Mouse (Mus musculus) MEL (cell line): ENCODE measurements around the gene Fgf22. TPM values are rescaled to one million over a fixed set of nuclear protein-coding genes. Genes with fewer than 3 reads are reported as not detected.
A peak's percentile ranks its signal among the peaks of the same experiment; 100 is the strongest.

Experiments used
- DNase-seq: peaks from one replicate; pipeline ENCODE4 v3.0.0; 2011; ENCODE audit warnings: low read depth, low spot score
- H3K27ac ChIP-seq: 2 replicates; pipeline ENCODE4 v1.5.1; 2012; ENCODE audit warnings: low read depth, mild to moderate bottlenecking, control low read depth, low read length, moderate library complexity; ENCODE audit not compliant: control insufficient read depth
- H3K27me3 ChIP-seq, 2 experiments: fragments of 150-350 bp in 1 of 2; sonication (generic) in 1 of 2; 2 replicates each; pipeline ENCODE4 v1.6.1; 2012; ENCODE audit warnings: low read length in 2 of 2, mild to moderate bottlenecking in 2 of 2, improper control_type of control experiment in 1 of 2, moderate library complexity in 1 of 2; ENCODE audit not compliant: insufficient read depth in 2 of 2, control insufficient read depth in 1 of 2
- H3K36me3 ChIP-seq, 2 experiments: 2 replicates each; pipeline ENCODE4 v1.6.1; 2012 to 2014; ENCODE audit warnings: low read length in 2 of 2, improper control_type of control experiment in 1 of 2, inconsistent platforms in 1 of 2, mild to moderate bottlenecking in 1 of 2; ENCODE audit not compliant: insufficient read depth in 2 of 2, control insufficient read depth in 1 of 2
- H3K4me1 ChIP-seq, 2 experiments: fragments of 150-350 bp in 1 of 2; sonication (generic) in 1 of 2; 2 replicates each; pipeline ENCODE4 v1.6.1; 2012; ENCODE audit warnings: low read length in 2 of 2, improper control_type of control experiment in 1 of 2, mild to moderate bottlenecking in 1 of 2; ENCODE audit not compliant: insufficient read depth in 2 of 2, control insufficient read depth in 1 of 2
- H3K4me3 ChIP-seq, 2 experiments: fragments of 150-350 bp in 1 of 2; sonication (generic) in 1 of 2; 2 replicates each; pipeline ENCODE4 v1.5.1; 2012; ENCODE audit warnings: low read depth in 2 of 2, low read length in 2 of 2, mild to moderate bottlenecking in 2 of 2, moderate library complexity in 2 of 2, control low read depth in 1 of 2, improper control_type of control experiment in 1 of 2; ENCODE audit not compliant: control insufficient read depth in 1 of 2, insufficient read depth in 1 of 2
- H3K79me2 ChIP-seq: 2 replicates; pipeline ENCODE4 v1.6.1; 2012; ENCODE audit warnings: mild to moderate bottlenecking, low read length, moderate library complexity; ENCODE audit not compliant: control insufficient read depth, poor library complexity, insufficient read depth
- H3K9ac ChIP-seq: 2 replicates; pipeline ENCODE4 v1.6.1; 2012; ENCODE audit warnings: low read depth, mild to moderate bottlenecking, control low read depth, low read length, moderate library complexity; ENCODE audit not compliant: control insufficient read depth, poor library complexity, severe bottlenecking
- H3K9me3 ChIP-seq: fragments of 150-350 bp; sonication (generic); replicated peaks from 2 replicates; pipeline ENCODE4 v1.6.1; 2012; ENCODE audit warnings: mild to moderate bottlenecking, low read length, improper control_type of control experiment, moderate library complexity; ENCODE audit not compliant: insufficient read depth
- BHLHE40 ChIP-seq: IDR thresholded peaks from 2 replicates; pipeline ENCODE4 v1.6.1; 2012; ENCODE audit warnings: low read depth, mild to moderate bottlenecking, inconsistent platforms, low read length, improper control_type of control experiment, borderline replicate concordance
- CTCF ChIP-seq, 3 experiments: IDR thresholded peaks in 2 of 3; conservative IDR thresholded peaks in 1 of 3; 2 replicates each; pipeline ENCODE4 v1.5.1; 2011 to 2012; ENCODE audit warnings: low read length in 3 of 3, low read depth in 2 of 3, mild to moderate bottlenecking in 2 of 3, improper control_type of control experiment in 1 of 3, inconsistent platforms in 1 of 3, mixed read lengths in 1 of 3, moderate library complexity in 1 of 3; ENCODE audit not compliant: control insufficient read depth in 1 of 3, insufficient read depth in 1 of 3, poor library complexity in 1 of 3, severe bottlenecking in 1 of 3
- ELF1 ChIP-seq: IDR thresholded peaks from 2 replicates; pipeline ENCODE4 v1.6.1; 2014; ENCODE audit warnings: low read depth, mild to moderate bottlenecking, inconsistent platforms, low read length, improper control_type of control experiment, moderate library complexity
- ETS1 ChIP-seq: IDR thresholded peaks from 2 replicates; pipeline ENCODE4 v1.6.1; 2012; ENCODE audit warnings: low read depth, mild to moderate bottlenecking, inconsistent platforms, low read length, improper control_type of control experiment, moderate library complexity
- GATA1 ChIP-seq: IDR thresholded peaks from 2 replicates; pipeline ENCODE4 v1.6.1; 2011; ENCODE audit warnings: low read depth, low read length, improper control_type of control experiment
- JUND ChIP-seq: IDR thresholded peaks from 2 replicates; pipeline ENCODE4 v1.6.1; 2011; ENCODE audit warnings: low read depth, mild to moderate bottlenecking, improper control_type of control experiment, low read length
- KAT2A ChIP-seq: conservative IDR thresholded peaks from 2 replicates; pipeline ENCODE4 v1.6.1; 2012; ENCODE audit warnings: low read depth, low read length, improper control_type of control experiment, inconsistent platforms
- MXI1 ChIP-seq: IDR thresholded peaks from 2 replicates; pipeline ENCODE4 v1.6.1; 2011; ENCODE audit warnings: mild to moderate bottlenecking, low read depth, low read length, improper control_type of control experiment
- MYC ChIP-seq: IDR thresholded peaks from 2 replicates; pipeline ENCODE4 v1.6.1; 2011; ENCODE audit warnings: low read depth, mild to moderate bottlenecking, low read length, improper control_type of control experiment, moderate library complexity
- NRF1 ChIP-seq: IDR thresholded peaks from 2 replicates; pipeline ENCODE4 v1.6.1; 2014; ENCODE audit warnings: low read depth, mild to moderate bottlenecking, inconsistent platforms, low read length, improper control_type of control experiment, moderate library complexity; ENCODE audit not compliant: poor library complexity, insufficient read depth, severe bottlenecking
- POLR2A ChIP-seq, 2 experiments: IDR thresholded peaks; 2 replicates each; pipeline ENCODE4 v1.6.1; 2011 to 2012; ENCODE audit warnings: low read length in 2 of 2, mild to moderate bottlenecking in 2 of 2, control low read depth in 1 of 2, improper control_type of control experiment in 1 of 2, low read depth in 1 of 2, moderate library complexity in 1 of 2; ENCODE audit not compliant: control insufficient read depth in 1 of 2, insufficient read depth in 1 of 2, poor library complexity in 1 of 2
- POLR2AphosphoS5 ChIP-seq: IDR thresholded peaks from 2 replicates; pipeline ENCODE4 v1.6.1; 2012; ENCODE audit warnings: low read depth, borderline replicate concordance, mild to moderate bottlenecking, inconsistent platforms, low read length, moderate library complexity, mixed read lengths
- RCOR1 ChIP-seq: IDR thresholded peaks from 2 replicates; pipeline ENCODE4 v1.6.1; 2012; ENCODE audit warnings: low read depth, mild to moderate bottlenecking, inconsistent platforms, low read length, improper control_type of control experiment
- SIN3A ChIP-seq: IDR thresholded peaks from 2 replicates; pipeline ENCODE4 v1.6.1; 2012; ENCODE audit warnings: low read length, improper control_type of control experiment, inconsistent platforms
- SMC3 ChIP-seq: IDR thresholded peaks from 2 replicates; pipeline ENCODE4 v1.6.1; 2011; ENCODE audit warnings: low read depth, low read length, improper control_type of control experiment
- TAL1 ChIP-seq: IDR thresholded peaks from 2 replicates; pipeline ENCODE4 v1.6.1; 2012; ENCODE audit warnings: mild to moderate bottlenecking, inconsistent platforms, low read length, moderate library complexity, mixed read lengths
- TCF12 ChIP-seq: IDR thresholded peaks from 2 replicates; pipeline ENCODE4 v1.6.1; 2014; ENCODE audit warnings: low read depth, mild to moderate bottlenecking, inconsistent platforms, low read length, improper control_type of control experiment, moderate library complexity
- USF2 ChIP-seq, 2 experiments: IDR thresholded peaks; 2 replicates each; pipeline ENCODE4 v1.6.1; 2011 to 2012; ENCODE audit warnings: improper control_type of control experiment in 2 of 2, low read length in 2 of 2, borderline replicate concordance in 1 of 2, inconsistent platforms in 1 of 2, low read depth in 1 of 2, mild to moderate bottlenecking in 1 of 2; ENCODE audit not compliant: insufficient read depth in 1 of 2
- ZNF384 ChIP-seq: IDR thresholded peaks from 2 replicates; pipeline ENCODE4 v1.6.1; 2012; ENCODE audit warnings: low read depth, mild to moderate bottlenecking, inconsistent platforms, low read length, improper control_type of control experiment
- polyA plus RNA-seq, 2 experiments: library from polyadenylated mRNA; stranded (reverse) in 1 of 2; unstranded in 1 of 2; fragments of >175 nt in 1 of 2; fragments of >200 nt in 1 of 2; gene quantifications; 2 replicates each; pipeline versions ENCODE4 v1.2.1 to v1.2.4; 2012; ENCODE audit warnings: low replicate concordance in 2 of 2, low read depth in 1 of 2; ENCODE audit not compliant: insufficient read length in 2 of 2, insufficient read depth in 1 of 2, missing spikeins in 1 of 2
- total RNA-seq: library from RNA; depleted of rRNA; stranded (reverse); fragments of 300-350 nt; gene quantifications from 2 replicates; pipeline ENCODE4 v1.2.3, GENCODE M21; 2012

Fgf22 gene
- total and polyA plus RNA-seq, 3 experiments: 0.15 to 0.33 TPM; not detected in 1

DNA sequence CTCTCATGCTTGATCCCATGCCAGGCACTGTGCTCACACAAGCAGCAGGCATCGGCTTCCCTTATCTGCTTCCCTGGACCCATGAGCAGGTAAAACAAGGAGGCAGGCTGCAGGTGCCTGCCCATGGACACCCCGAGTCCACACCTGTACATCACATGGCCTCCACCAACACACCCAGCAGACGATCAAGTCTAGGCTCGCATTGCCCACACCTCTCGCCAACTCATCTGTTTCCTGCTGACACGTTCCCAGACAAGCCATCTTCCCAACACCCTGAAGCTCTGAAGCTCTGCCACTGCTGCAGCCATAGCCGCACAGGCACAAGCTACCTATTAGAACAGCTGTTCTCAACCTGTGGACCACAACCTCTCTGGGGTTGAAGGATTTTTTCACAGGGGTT is 9.4 kb downstream of the Fgf22 start:
- Histone ChIP-seq H3K9me3 (no peaks in the 10 kb centered on the region), H3K79me2 (peaks cover 43% of the 10 kb centered on the region), H3K27ac (no peak overlapping the region), H3K27me3 (no peaks in the 10 kb centered on the region), H3K9ac (no peak overlapping the region), H3K4me1 (peaks cover 0 to 19% of the 10 kb centered on the region in 2 experiments; a peak in 3 of 4 replicates), H3K36me3 (peaks cover 3 to 13% of the 10 kb centered on the region in 2 experiments; a peak in 3 of 4 replicates)
- no peak for DNase-seq
- TF ChIP-seq JUND (no peak), GATA1 (no peak)
- TF ChIP-seq, all 39 proteins: peak for 0
- no peak overlapping the region for H3K4me3 ChIP-seq

GRCm38 (mm10) chr10:79765228-79765745 is 10.4 kb downstream of the Fgf22 start:
- TF ChIP-seq ZNF384 (no peak), RCOR1 (no peak), USF2 (IDR thresholded peaks at IDR 0.05; ENCODE audit: borderline replicate concordance in 1 of 2, insufficient read depth in 1 of 2, low read depth in 1 of 2, low read length in 2 of 2) (no peak), CTCF (IDR thresholded peaks at IDR 0.05 in 2 of 3, conservative IDR thresholded peaks at IDR 0.05 in 1 of 3; ENCODE audit: control insufficient read depth in 1 of 3, insufficient read depth in 1 of 3, low read depth in 2 of 3, low read length in 3 of 3, poor library complexity in 1 of 3, severe bottlenecking in 1 of 3) (no peak), TAL1 (no peak), SMC3 (no peak), TCF12 (no peak), POLR2AphosphoS5 (no peak), GATA1 (no peak), BHLHE40 (no peak), ELF1 (no peak), MXI1 (no peak), MYC (no peak), ETS1 (no peak), POLR2A (IDR thresholded peaks at IDR 0.05; ENCODE audit: control insufficient read depth in 1 of 2, insufficient read depth in 1 of 2, low read depth in 1 of 2, low read length in 2 of 2, poor library complexity in 1 of 2) (no peak), KAT2A (no peak), NRF1 (no peak), SIN3A (no peak)
- DNase-seq: no peak
- peaks cover 0 to 19% of the 10 kb centered on the region in 2 experiments; a peak in 3 of 4 replicates for H3K4me1 ChIP-seq
- peak overlapping the region; percentile 80 to 99; a peak in 3 of 4 replicates for H3K4me3 ChIP-seq
- peak overlapping the region; percentile 100 for H3K9ac ChIP-seq
- H3K9me3 ChIP-seq: no peaks in the 10 kb centered on the region
- H3K27me3 ChIP-seq: no peaks in the 10 kb centered on the region
- no peak overlapping the region for H3K27ac ChIP-seq
- peaks cover 0 to 13% of the 10 kb centered on the region in 2 experiments; a peak in 2 of 4 replicates for H3K36me3 ChIP-seq
- peaks cover 43% of the 10 kb centered on the region for H3K79me2 ChIP-seq
